Mouse (Mus musculus) megakaryocyte, embryonic 14.5 days (primary cell): ENCODE measurements around the gene Dio1.

ENCODE experiments used
- FLI1 ChIP-seq: IDR thresholded peaks from 2 replicates; pipeline ENCODE4 v1.6.1; 2012; ENCODE audit warnings: low read length, inconsistent platforms, mixed read lengths
- GATA1 ChIP-seq: IDR thresholded peaks from 3 replicates; pipeline ENCODE4 v1.6.1; 2012; ENCODE audit warnings: mixed read lengths, low read length, inconsistent platforms, borderline replicate concordance

DNA sequence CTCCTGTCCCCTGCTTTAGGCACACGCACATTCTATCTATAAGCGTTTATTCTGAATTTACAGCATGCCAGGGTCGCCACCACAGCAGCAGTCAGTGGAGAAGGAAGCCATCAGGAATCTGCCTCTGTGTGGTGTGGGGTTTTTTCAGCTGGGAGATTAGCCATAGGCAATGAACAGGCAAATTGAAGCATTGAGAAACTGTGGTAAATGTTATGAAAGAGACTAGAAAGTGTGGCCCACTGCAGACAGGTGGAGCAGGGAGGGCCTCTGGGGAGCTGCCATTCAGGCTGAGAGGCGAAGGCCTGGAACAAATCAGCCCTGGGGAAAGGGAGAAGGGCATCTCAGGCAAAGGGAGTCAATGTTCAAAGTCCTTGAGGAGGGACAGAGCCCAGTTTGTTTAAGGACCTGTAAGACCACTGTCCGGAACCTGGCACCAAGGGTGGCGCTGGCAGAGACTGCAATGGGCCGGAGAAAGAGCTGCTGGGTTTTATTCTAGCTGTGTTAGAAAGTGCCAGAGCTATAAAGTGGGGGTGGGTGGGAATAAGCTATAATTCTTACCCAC lies 7.1 kb downstream of the Dio1 start:
- TF ChIP-seq GATA1 (no peak), FLI1 (no peak)
